Mouse (Mus musculus) C2C12 (cell line): ENCODE measurements around the gene Slc39a11.

Source experiments
- CTCF ChIP-seq: IDR thresholded peaks from one replicate; pipeline ENCODE4 v1.5.1; 2011; ENCODE audit not compliant: control insufficient read depth, insufficient read depth, insufficient read length
- FOSL1 ChIP-seq: IDR thresholded peaks from one replicate; pipeline ENCODE4 v1.8.0; 2011; ENCODE audit warnings: mild to moderate bottlenecking, low read length; ENCODE audit not compliant: poor library complexity, insufficient read depth, severe bottlenecking
- MAX ChIP-seq: IDR thresholded peaks from one replicate; pipeline ENCODE4 v1.6.1; 2011; ENCODE audit warnings: mild to moderate bottlenecking, control low read depth
- MYOD1 ChIP-seq: IDR thresholded peaks from one replicate; pipeline ENCODE4 v1.6.1; 2011; ENCODE audit warnings: low read depth; ENCODE audit not compliant: control insufficient read depth, insufficient read length
- MYOG ChIP-seq: IDR thresholded peaks from one replicate; pipeline ENCODE4 v1.6.1; 2011; ENCODE audit not compliant: control insufficient read depth, insufficient read length; ENCODE audit errors: extremely low read depth
- USF1 ChIP-seq: IDR thresholded peaks from one replicate; pipeline ENCODE4 v1.6.1; 2011; ENCODE audit warnings: low read depth, mild to moderate bottlenecking, control low read depth, moderate library complexity

DNA sequence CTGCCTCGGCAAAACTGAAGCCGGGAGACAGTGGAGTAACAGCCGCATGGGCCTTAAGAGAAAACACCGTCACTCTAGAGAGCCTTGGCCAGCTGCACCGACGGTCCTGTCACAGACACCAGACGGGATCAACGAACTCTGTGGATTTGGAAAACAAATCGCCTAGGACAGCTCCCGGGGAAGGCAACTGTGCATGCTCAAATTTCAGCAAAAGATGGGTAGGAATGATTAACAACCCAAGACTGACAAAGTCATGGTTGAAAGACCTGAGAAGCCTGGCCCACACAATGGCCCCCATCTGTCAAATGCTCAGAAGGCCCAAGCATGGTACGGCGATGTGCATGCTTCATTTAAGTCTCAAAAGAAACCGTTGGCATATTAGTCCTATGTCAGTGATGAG lies 281.8 kb downstream of the Slc39a11 start:
- TF ChIP-seq FOSL1 = no peak
- no peak for TF ChIP-seq CTCF
- no peak for TF ChIP-seq USF1
- TF ChIP-seq MAX = no peak
- TF ChIP-seq MYOD1 = no peak
- no peak for TF ChIP-seq MYOG
